Mouse (Mus musculus) adrenal gland, postnatal 36 days (tissue): Measurements from ENCODE around the gene Luzp1. TPM values are rescaled to one million over a fixed set of nuclear protein-coding genes. Genes with fewer than 3 reads are reported as not detected.

Experiments used
- DNase-seq, 2 experiments: peaks; one replicate each; pipeline ENCODE4 v3.0.0; 2021; ENCODE audit warnings: mixed read lengths in 1 of 2
- long read RNA-seq, 2 experiments: library from polyadenylated mRNA; stranded (forward); transcript quantifications; one replicate each; pipeline ENCODE4 v2.0.0; 2021; ENCODE audit warnings: borderline sequencing depth in 2 of 2
- total RNA-seq, 2 experiments: library from RNA; stranded (reverse); gene quantifications; 2 replicates each; pipeline ENCODE4 v1.2.3; 2021

Luzp1 gene
- 10 to 100 TPM; 30.7 to 35.7 TPM for total RNA-seq
- long read RNA-seq, experiment 1, partial matches to known transcripts, result 20 of 26 reads
- long read RNA-seq, experiment 1, other reads (novel, unspliced or antisense), result 6 of 26 reads
- long read RNA-seq, experiment 2, partial matches to known transcripts, result 0 of 1 reads
- long read RNA-seq, experiment 2, other reads (novel, unspliced or antisense), result 1 of 1 reads

DNA sequence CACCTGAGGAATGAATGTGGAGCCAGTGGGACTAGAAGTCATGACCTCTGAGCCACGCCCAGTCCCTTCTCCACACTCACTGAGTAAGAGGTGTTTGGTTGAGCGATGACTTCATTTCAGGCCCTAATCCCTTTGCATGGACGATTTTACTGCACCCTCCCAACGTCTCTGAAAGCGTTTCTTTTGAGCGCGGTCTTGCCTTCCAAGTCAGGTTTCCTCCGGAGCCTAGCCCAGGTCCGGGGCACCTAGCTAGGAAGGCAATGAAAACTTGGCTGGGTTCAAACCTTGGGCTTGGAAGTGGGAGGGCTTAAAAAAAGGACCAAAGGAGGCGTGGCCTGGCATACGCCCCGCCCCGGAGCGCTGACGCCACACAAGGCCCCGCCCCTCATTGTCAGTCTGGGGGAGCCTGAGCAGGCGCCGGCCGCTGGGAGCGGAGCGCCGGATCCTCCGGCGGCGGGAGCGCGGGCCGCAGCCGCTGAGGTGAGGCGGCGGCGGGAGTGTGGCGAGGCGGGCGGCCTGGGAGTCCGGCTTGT is at the start of gene Luzp1:
Gene Luzp1 (plus strand): TSS at position 391 of the 533 bp plus-strand sequence.
- DNase-seq, result peak; percentile 94 to 95

DNA sequence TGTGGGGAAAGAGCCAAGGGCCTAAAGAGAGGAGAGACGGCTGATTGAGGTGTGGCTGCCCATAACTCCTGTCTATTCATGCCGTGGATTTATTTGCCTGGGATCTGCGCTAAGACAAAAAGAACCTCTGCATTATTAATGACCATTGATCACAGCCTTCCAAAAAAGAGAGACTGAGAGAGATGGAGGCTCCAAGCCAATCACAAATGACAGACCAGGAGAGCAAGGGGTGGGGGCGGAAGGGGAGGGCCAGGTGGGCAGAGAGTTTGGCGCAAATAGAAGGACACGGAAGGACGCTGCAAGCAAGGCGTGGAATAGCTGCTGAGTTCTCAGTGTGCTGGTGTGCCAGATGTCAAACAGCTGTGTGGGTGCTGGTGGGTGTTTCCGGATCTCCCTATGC is 46.3 kb upstream of the Luzp1 start, which contains the start of gene Htr1d:
Gene Htr1d (plus strand): TSS at position 301 of the 400 bp plus-strand sequence.
- DNase-seq, result no peak

GRCm38 (mm10) chr4:136424120-136424999 is 45.2 kb upstream of the Luzp1 start:
- DNase-seq, result peak in 1 of 2 experiments; percentile 18

DNA sequence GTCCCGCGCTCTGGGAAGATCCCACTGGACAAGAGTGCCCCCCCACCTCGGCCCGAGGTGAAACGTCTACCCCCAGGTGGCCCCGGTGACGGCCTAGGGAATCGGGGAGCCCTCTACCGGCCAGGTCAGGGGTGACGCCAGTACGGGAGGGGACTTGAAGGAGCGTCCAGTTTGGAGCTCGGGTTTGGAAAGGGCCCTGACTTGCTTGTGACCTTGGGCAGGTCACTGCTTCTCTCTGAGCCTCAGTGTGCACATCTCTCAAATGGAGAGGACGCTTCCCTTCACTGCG is 44.6 kb upstream of the Luzp1 start:
- peak; percentile 15 to 35 for DNase-seq

GRCm38 (mm10) chr4:136430609-136431375 is 38.8 kb upstream of the Luzp1 start:
- DNase-seq, result no peak

DNA sequence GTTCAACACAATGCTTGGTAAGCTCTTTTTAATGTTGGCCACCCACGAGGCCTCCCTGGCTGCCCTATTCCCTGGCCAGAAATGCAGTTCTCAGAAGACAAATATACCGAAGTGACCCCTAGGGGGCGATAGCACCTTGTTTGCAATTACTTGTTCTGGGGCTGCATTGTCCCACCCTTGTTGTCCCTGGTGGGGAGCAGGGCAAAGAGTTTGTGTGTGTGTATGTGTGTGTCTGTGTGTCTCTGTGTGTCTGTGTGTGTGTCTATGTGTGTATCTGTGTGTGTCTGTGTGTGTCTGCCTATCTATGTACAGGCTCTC is 38.2 kb upstream of the Luzp1 start:
- DNase-seq, result peak; percentile 31 to 70

DNA sequence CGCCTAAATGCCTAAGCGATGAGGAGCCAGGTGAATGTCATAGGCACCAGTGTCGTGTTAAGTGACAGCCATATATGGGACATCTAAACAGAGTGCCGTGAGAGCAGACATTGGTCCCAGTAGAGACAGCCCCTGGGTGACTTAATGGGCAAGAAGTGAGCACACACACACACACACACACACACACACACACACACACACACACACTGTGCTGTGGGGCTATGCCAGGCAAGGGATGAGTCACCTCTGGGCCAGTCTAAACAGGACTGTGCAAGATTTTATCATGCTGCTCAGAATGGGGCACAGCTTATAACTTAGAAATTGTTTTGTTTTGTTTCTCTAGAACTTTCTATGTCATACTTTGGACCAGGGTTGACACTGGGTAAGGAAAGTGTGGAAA is 35.5 kb upstream of the Luzp1 start:
- peak; percentile 68 to 69 for DNase-seq

DNA sequence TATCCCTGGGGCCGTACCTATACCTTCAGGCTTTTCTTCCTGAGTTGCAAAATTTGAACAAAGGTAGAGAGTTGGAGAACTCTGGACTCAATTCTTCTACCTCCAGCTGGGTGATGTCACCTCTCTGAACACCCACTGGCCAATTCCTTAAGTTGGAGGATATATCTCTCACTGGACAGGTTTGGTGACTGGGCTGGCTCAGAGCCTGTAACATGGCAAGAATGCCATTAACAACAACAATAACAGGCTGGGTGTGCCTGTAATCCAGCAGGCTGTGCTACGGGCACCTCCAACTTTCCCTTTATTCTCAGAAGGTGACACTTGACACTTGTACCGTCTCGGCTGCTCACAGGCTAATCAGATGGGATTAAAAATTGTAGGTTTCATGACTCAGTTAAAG is 30.5 kb upstream of the Luzp1 start:
- DNase-seq, result no peak

- no peak for DNase-seq
Measured at GRCm38 (mm10) chr4:136441354-136442043, 28.1 kb upstream of the Luzp1 start.

GRCm38 (mm10) chr4:136444561-136444960 is 25.0 kb upstream of the Luzp1 start:
- no peak for DNase-seq

DNA sequence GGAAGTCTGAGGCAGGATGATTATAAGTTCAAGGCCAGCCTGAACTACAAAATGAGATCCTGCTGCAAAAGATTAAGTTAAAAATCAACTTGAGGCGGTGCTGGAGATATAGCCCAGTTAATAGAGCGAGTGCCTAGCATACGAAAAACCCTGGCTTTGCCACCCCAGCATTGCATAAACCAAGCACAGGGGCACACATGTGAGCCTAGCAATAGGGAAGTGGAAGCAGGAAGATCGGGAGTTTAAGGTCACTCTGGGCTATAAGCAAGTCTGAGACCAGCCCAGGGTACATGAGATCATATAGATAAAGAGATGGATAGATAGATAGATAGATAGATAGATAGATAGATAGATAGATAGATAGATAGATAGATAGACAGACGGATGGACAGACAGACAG is 19.8 kb upstream of the Luzp1 start:
- no peak for DNase-seq

DNA sequence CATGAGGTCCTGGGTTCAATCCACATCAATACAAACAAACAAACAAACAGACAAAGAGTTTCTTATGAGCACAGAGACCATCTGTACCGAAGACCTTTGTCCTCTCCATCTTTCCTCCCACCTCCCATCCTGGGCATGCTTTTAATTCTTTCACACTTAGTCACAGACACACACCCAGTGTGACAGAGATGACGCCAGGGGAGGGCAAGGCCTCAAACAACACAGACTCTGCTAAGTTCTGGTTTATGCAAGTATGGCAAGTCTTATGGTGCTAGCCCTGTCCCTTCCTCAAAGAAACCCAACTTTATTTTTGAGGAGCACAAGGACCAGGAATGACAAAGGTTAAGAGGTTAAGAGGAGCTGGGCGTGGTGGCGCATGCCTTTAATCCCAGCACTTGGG is 19.3 kb upstream of the Luzp1 start:
- no peak for DNase-seq

DNA sequence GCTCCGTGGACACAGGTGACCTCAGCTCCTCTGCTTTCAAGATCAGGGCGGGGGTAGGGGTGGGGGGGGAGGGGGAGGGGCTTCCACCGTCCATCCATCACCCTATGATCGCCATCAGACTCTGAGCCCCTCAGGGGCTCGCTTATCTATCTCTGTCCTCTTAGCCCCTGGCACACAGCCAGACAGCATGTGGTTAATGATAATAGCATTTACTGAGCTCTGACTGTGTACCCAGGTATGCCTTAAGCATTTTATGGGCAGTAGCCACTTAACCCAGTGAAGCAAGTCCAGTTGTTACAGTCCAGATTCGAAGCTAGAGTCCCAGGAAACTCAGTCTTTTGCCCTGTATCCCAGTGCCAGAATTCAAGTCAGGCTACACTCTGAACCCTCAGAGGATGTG is 18.0 kb upstream of the Luzp1 start:
- DNase-seq, result no peak

- DNase-seq, result no peak
Measured at GRCm38 (mm10) chr4:136452286-136452685, 17.3 kb upstream of the Luzp1 start.

DNA sequence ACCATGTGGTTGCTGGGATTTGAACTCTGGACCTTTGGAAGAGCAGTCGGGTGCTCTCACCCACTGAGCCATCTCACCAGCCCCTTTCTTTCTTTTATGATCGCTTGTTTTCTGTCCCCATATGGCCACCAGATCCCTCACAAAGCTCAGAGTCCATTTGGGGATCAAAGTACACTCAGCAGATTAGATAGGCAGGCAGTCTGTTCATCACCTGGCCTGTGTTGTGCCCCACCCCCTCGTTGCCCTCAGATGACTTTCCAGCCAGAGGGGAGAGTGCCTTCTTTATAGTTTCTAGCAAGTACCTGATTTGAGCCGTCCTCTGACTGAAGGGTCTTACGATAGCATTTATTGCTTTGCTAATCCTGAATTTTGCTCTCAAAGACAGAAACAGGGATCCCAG is 16.8 kb upstream of the Luzp1 start:
- no peak for DNase-seq

DNA sequence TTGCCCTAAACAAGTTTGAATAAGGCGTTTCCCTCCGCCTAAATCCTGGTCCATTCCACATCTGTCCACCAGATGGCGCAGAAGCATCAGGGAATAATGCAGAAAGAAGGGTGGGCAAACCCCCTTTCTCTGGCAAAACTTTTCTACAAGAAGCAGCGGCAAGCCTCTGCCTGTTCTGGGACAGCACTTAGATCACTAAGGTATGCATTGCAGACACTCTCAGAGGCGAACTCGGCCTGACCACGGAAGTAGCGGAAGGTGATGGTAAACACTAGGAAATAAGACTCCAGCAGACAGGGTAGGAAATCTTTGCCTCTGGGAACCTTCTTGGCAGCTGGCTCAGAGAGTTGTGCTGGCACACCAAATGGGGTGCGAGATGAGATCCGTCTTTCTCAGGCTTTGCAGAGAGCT is 14.7 kb upstream of the Luzp1 start:
- DNase-seq, result peak; percentile 76 to 77

- DNase-seq, result no peak
Measured at GRCm38 (mm10) chr4:136456516-136457218, 12.9 kb upstream of the Luzp1 start.

GRCm38 (mm10) chr4:136458276-136458675 is 11.3 kb upstream of the Luzp1 start:
- DNase-seq, result no peak

DNA sequence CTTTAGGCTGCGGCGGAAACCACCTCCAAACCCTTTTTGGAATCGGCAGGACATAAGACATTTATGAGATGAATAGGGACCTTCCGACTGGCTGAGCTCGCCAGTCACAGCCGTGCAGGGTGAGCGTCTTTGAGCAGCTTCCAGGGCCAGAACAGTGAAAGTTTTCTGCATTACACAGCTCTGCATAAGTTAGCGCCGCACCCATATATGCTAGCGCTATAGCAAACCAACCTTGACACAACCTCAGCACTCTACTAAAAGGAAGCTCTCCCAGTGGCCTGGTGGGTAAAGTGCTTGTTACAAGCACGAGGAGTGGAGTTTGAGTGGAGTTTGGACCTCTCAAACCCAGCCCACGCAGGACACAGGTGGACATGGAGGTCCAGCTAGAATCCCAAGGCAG is 10.4 kb upstream of the Luzp1 start:
- no peak for DNase-seq

DNA sequence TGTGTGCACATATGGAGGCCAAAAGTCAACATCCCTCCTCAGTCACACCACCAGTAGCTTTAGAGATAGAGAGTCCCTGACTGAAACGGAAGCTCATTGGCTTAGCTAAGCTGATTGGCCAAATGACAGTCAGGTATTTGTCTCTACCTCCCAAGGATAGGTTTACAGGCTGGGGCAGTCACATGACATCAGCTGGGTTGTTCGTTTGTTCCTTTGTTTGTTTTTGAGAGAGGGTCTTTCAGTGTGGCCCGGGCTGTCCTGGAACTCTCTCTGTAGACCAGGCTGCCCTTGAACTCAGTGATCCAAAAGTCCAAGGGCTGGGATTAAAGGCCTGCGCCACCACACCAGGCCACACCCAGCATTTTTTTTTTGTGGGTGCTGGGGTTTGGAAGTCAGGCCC is 8.4 kb upstream of the Luzp1 start:
- DNase-seq, result no peak

GRCm38 (mm10) chr4:136461761-136462085 is 7.8 kb upstream of the Luzp1 start:
- DNase-seq, result no peak
